Mouse (Mus musculus) heart, embryonic 14.5 days (tissue): Measurements from ENCODE around the gene Nckap5. TPM values are rescaled to one million over a fixed set of nuclear protein-coding genes. Genes with fewer than 3 reads are reported as not detected.

Experiments
- ATAC-seq: fragments of 200-750 bp; cut with Nextera tagmentation; 2 replicates; pipeline ENCODE4 v1.8.0; 2017; ENCODE audit warnings: low read depth, moderate TSS enrichment; ENCODE audit not compliant: insufficient number of reproducible peaks, insufficient read depth, low FRiP score
- H3K27ac ChIP-seq, 2 experiments: fragments of 200-500 bp in 1 of 2; fragments of 300-500 bp in 1 of 2; sonication (generic) in 1 of 2; replicated peaks in 1 of 2; 2 replicates each; pipeline ENCODE4 v1.5.1; 2012 to 2014; ENCODE audit warnings: low read depth in 2 of 2, low read length in 2 of 2, control low read depth in 1 of 2, mild to moderate bottlenecking in 1 of 2, mixed read lengths in 1 of 2; ENCODE audit not compliant: control insufficient read depth in 1 of 2, insufficient read depth in 1 of 2
- H3K27me3 ChIP-seq: fragments of 300-500 bp; sonication (generic); 2 replicates; pipeline ENCODE4 v1.6.1; 2014; ENCODE audit warnings: mild to moderate bottlenecking, low read length, control low read depth; ENCODE audit not compliant: control insufficient read depth, insufficient read depth
- H3K36me3 ChIP-seq: fragments of 300-500 bp; sonication (generic); 2 replicates; pipeline ENCODE4 v1.6.1; 2014; ENCODE audit warnings: mild to moderate bottlenecking, control low read depth, low read length, mixed read lengths; ENCODE audit not compliant: control insufficient read depth, insufficient read depth
- H3K4me1 ChIP-seq, 2 experiments: fragments of 200-500 bp in 1 of 2; fragments of 300-500 bp in 1 of 2; sonication (generic) in 1 of 2; 2 replicates each; pipeline ENCODE4 v1.6.1; 2012 to 2014; ENCODE audit warnings: low read length in 2 of 2, control low read depth in 1 of 2, mixed read lengths in 1 of 2; ENCODE audit not compliant: control insufficient read depth in 2 of 2, insufficient read depth in 2 of 2
- H3K4me2 ChIP-seq: fragments of 300-500 bp; sonication (generic); 2 replicates; pipeline ENCODE4 v1.6.1; 2014; ENCODE audit warnings: mild to moderate bottlenecking, low read length
- H3K4me3 ChIP-seq, 2 experiments: fragments of 200-500 bp in 1 of 2; fragments of 300-500 bp in 1 of 2; sonication (generic) in 1 of 2; 2 replicates each; pipeline ENCODE4 v1.5.1; 2012 to 2014; ENCODE audit warnings: low read length in 2 of 2, mild to moderate bottlenecking in 2 of 2, control low read depth in 1 of 2, low read depth in 1 of 2, moderate library complexity in 1 of 2; ENCODE audit not compliant: control insufficient read depth in 1 of 2, insufficient read depth in 1 of 2
- H3K9ac ChIP-seq: fragments of 300-500 bp; sonication (generic); 2 replicates; pipeline ENCODE4 v1.6.1; 2014; ENCODE audit warnings: mild to moderate bottlenecking, low read length
- H3K9me3 ChIP-seq: fragments of 300-500 bp; sonication (generic); 2 replicates; pipeline ENCODE4 v1.6.1; 2016; ENCODE audit warnings: low read length, control low read depth; ENCODE audit not compliant: control insufficient read depth
- WGBS: fragments of 180-500 bp; shearing (Covaris S2); extraction: QIAGEN DNeasy Blood & Tissue Kit; methylation state at CpG from one replicate; pipeline ENCODE4 v1.1.7; 2014; 5-methylcytosine and 5-hydroxymethylcytosine counted together
- polyA plus RNA-seq: library from polyadenylated mRNA; unstranded; fragments of >200 nt; fragmentation: Nextera tagmentation; extraction: Ambion mirVana; gene quantifications from 2 replicates; pipeline ENCODE4 v1.2.1, GENCODE M21; 2014

The Nckap5 gene
- polyA plus RNA-seq, 1 experiment from 2014 or later: 9.4 TPM

DNA sequence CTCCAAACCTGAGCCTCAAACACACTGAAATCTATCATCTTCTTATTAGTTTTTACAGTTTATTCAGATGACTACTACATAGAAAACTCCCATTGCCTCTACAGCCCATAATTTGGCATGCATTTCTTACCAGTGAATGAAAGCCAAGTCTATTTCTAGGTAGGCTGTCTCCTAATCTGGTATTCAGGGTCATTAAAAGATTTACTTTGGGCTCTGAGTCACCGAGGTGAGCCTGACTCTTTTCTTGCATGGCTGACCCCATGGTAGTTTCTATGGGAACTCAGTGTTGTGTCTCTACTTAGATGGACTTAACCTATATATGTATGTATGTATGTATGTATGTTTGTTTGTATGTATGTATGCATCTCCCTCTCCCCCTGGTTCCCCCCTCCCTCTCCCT lies 63.6 kb downstream of the Nckap5 start:
- no peak for ATAC-seq
- Histone ChIP-seq H3K4me3 (no peak overlapping the region), H3K27ac (no peak overlapping the region), H3K27me3 (no peaks in the 10 kb centered on the region), H3K4me2 (no peak overlapping the region), H3K36me3 (no peaks in the 10 kb centered on the region), H3K9ac (no peak overlapping the region), H3K4me1 (peaks cover 0 to 5% of the 10 kb centered on the region in 2 experiments; a peak in 1 of 4 replicates), H3K9me3 (no peaks in the 10 kb centered on the region)
- WGBS: 35% methylated on average over 1 of the region's 1 CpGs

DNA sequence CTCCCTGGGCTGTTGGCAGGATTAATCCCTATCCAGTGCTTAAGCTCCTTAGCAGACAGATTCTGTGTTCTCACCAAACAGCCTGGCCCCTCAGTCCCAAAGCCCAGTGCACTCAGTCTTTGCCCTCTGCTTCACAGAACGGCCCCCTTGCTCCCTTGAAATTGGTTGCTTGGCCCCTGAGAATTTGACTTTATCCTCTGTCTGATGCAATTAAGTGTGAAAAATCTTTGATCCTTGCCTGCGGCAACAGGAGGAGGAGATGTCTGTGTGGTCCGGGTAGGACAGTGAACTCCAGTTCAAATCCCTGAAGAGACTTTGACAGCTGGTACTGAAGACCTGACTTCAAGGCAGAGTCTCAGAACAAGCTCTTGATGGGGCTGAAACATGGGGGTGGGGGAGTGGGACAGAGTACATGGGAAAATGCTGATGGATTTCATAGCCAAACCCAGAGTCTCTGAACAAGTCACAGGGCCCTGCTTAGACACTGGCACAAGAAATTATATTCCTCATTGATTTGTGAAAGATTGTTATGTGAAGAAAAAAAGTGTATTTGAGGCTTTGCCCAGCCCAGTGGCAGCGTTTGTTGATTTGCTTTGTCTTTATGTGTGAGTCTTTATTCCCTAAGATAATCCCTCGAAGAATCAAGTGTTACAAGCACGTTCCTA lies 65.0 kb downstream of the Nckap5 start:
- Histone ChIP-seq H3K27ac (no peak overlapping the region), H3K4me1 (peaks cover 2 to 7% of the 10 kb centered on the region in 2 experiments; a peak in 2 of 4 replicates), H3K4me2 (no peak overlapping the region), H3K9ac (no peak overlapping the region), H3K4me3 (no peak overlapping the region), H3K27me3 (no peaks in the 10 kb centered on the region), H3K36me3 (no peaks in the 10 kb centered on the region), H3K9me3 (no peaks in the 10 kb centered on the region)
- 70% methylated on average over 6 of the region's 6 CpGs for WGBS
- no peak for ATAC-seq

DNA sequence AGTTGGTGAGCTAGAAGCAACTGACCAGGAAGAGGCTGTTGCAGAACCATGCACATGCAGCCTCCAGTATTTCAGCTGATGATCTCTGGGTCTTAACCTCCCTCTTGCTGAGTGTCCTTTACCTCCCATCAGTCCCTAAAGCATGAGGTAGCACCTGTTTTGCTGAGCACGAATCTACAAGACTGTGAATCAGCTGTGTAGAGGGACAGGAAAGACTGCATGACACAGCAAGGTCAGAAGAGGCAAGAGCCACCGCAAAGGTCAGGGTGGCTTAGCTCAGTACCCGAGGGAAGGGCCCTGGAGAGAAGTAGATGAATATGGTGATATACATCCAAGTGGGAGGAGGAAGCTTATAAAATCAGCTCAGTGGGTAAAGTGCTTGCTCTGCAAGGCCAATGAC lies 66.4 kb downstream of the Nckap5 start:
- Histone ChIP-seq H3K27me3 (no peaks in the 10 kb centered on the region), H3K4me2 (no peak overlapping the region), H3K27ac (no peak overlapping the region), H3K4me3 (no peak overlapping the region), H3K9ac (no peak overlapping the region), H3K9me3 (no peaks in the 10 kb centered on the region), H3K4me1 (peaks cover 2 to 7% of the 10 kb centered on the region in 2 experiments; a peak in 2 of 4 replicates), H3K36me3 (no peaks in the 10 kb centered on the region)
- 65% methylated on average over 3 of the region's 3 CpGs for WGBS
- ATAC-seq: no peak

- WGBS: 81% methylated on average over 2 of the region's 2 CpGs
- H3K4me2 ChIP-seq: no peak overlapping the region
- H3K4me3 ChIP-seq: no peak overlapping the region
- peaks cover 2 to 7% of the 10 kb centered on the region in 2 experiments; a peak in 2 of 4 replicates for H3K4me1 ChIP-seq
- no peak overlapping the region for H3K9ac ChIP-seq
- H3K9me3 ChIP-seq: no peaks in the 10 kb centered on the region
- no peak overlapping the region for H3K27ac ChIP-seq
- ATAC-seq: no peak
- no peaks in the 10 kb centered on the region for H3K36me3 ChIP-seq
- H3K27me3 ChIP-seq: no peaks in the 10 kb centered on the region
Observed at GRCm38 (mm10) chr1:126763192-126763591, 67.4 kb downstream of the Nckap5 start.

DNA sequence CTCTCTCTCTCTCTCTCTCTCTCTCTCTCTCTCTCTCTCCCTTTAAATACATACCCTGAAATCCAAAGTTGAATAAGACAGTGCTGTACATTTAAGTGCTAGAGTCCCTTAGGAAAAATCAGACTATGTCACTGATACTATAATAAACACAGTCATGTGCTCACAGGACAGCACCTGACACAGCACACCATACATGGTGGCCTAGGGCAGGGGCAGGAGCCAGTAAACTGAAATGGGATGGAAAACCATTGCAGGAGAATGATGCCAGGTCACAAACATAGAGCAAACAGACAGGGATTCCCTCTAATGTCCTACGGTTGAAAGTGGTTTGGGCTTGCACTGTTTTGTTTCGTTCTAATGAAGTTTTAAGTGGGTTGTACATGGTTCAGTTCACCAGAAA lies 70.2 kb downstream of the Nckap5 start:
- WGBS: 78% methylated on average over 2 of the region's 2 CpGs
- no peak overlapping the region for H3K4me3 ChIP-seq
- no peaks in the 10 kb centered on the region for H3K36me3 ChIP-seq
- H3K4me2 ChIP-seq: no peak overlapping the region
- H3K27ac ChIP-seq: no peak overlapping the region
- H3K27me3 ChIP-seq: no peaks in the 10 kb centered on the region
- H3K4me1 ChIP-seq: peaks cover 2 to 3% of the 10 kb centered on the region in 2 experiments; a peak in 1 of 4 replicates
- no peak for ATAC-seq
- H3K9me3 ChIP-seq: no peaks in the 10 kb centered on the region
- no peak overlapping the region for H3K9ac ChIP-seq

GRCm38 (mm10) chr1:126755682-126756081 lies 74.9 kb downstream of the Nckap5 start:
- ATAC-seq: no peak
- 69% methylated on average over 5 of the region's 5 CpGs for WGBS

DNA sequence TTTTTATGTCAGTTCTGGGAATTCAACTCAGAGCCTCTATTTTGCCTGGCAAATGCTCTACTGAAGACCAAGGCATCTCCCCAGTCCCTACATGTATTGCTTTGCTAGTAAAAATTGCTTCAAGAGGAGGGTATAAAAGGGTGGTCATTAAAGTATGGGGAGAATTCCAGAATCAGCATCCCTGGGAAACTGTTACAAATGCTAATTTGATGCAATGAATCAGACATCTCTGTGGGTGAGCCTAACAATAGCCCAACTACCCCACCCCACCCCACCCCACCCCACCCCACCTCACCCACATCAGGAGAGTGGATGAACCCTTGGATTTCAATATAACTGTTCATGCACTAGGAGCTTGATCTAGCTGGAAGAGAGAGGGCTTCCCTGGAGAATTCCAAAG lies 77.0 kb downstream of the Nckap5 start:
- no peaks in the 10 kb centered on the region for H3K9me3 ChIP-seq
- H3K27ac ChIP-seq: no peak overlapping the region
- no peak for ATAC-seq
- H3K4me2 ChIP-seq: no peak overlapping the region
- H3K36me3 ChIP-seq: no peaks in the 10 kb centered on the region
- H3K4me1 ChIP-seq: no peaks in the 10 kb centered on the region
- no peak overlapping the region for H3K9ac ChIP-seq
- no peak overlapping the region for H3K4me3 ChIP-seq
- no peaks in the 10 kb centered on the region for H3K27me3 ChIP-seq

More at GRCm38 (mm10) chr1:126755682-126756081, 74.9 kb downstream of the Nckap5 start:
- H3K36me3 ChIP-seq: no peaks in the 10 kb centered on the region
- H3K27me3 ChIP-seq: no peaks in the 10 kb centered on the region
- H3K9me3 ChIP-seq: no peaks in the 10 kb centered on the region
- H3K9ac ChIP-seq: no peak overlapping the region
- no peak overlapping the region for H3K4me3 ChIP-seq
- no peaks in the 10 kb centered on the region for H3K4me1 ChIP-seq
- H3K4me2 ChIP-seq: no peak overlapping the region
- no peak overlapping the region for H3K27ac ChIP-seq
